Mouse (Mus musculus): Measurements from ENCODE around the gene Ugt1a5. TPM values are rescaled to one million over a fixed set of nuclear protein-coding genes. Genes with fewer than 3 reads are reported as not detected.

Ugt1a5 gene
- total and polyA plus RNA-seq, 2 experiments from 2014 or later = not detected

GRCm38 (mm10) chr1:88253106-88253505 is 87.3 kb downstream of the Ugt1a5 start:
- Histone ChIP-seq H3K9me3 (ENCODE audit: low read length) (peaks cover 95% of the 10 kb centered on the region), H3K27ac (ENCODE audit: low read depth, low read length) (no peak overlapping the region), H3K27me3 (ENCODE audit: insufficient read depth, low read length) (no peaks in the 10 kb centered on the region), H3K4me3 (ENCODE audit: low read depth, low read length) (no peak overlapping the region), H3K36me3 (ENCODE audit: insufficient read depth, low read length) (no peaks in the 10 kb centered on the region), H3K4me2 (ENCODE audit: low read depth, low read length, poor library complexity, severe bottlenecking) (no peak overlapping the region), H3K4me1 (ENCODE audit: insufficient read depth, low read length) (no peaks in the 10 kb centered on the region), H3K9ac (replicated peaks; ENCODE audit: low read length, poor library complexity, severe bottlenecking) (no peak overlapping the region)
- no peak for ATAC-seq (ENCODE audit: low FRiP score)
- 77% methylated on average over 8 of the region's 8 CpGs for WGBS
- no peak for DNase-seq (ENCODE audit: low spot score)
- TF ChIP-seq CTCF (IDR thresholded peaks at IDR 0.05) = no peak

DNA sequence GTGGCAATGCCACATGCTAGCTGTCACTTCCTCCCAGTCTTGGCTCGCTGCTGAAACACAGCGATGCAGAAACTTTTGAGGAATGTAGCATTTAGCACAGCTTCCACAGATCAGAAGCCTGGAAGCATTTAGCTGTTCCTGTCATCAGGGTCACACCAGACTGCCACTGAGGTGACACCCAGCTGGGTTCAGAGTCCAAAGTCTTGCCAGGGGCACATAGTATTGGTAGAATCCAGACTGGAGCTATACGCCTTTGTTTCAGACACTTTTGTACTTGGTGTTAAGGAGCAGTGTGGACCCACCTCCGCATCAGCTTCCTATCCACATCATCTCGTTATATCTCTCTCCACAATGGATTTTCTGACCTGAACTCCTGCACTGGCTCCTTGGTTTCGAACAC is 87.7 kb downstream of the Ugt1a5 start:
- H3K36me3 ChIP-seq (ENCODE audit: insufficient read depth, low read length) = no peaks in the 10 kb centered on the region
- DNase-seq (ENCODE audit: low spot score) (no peak), ATAC-seq (ENCODE audit: low FRiP score) (no peak)
- no peaks in the 10 kb centered on the region for H3K27me3 ChIP-seq (ENCODE audit: insufficient read depth, low read length)
- WGBS = 72% methylated on average over 6 of the region's 6 CpGs
- H3K27ac ChIP-seq (ENCODE audit: low read depth, low read length) = no peak overlapping the region
- H3K4me3 ChIP-seq (ENCODE audit: low read depth, low read length) = no peak overlapping the region
- no peak for TF ChIP-seq CTCF (IDR thresholded peaks at IDR 0.05)
- no peak overlapping the region for H3K9ac ChIP-seq (replicated peaks; ENCODE audit: low read length, poor library complexity, severe bottlenecking)
- no peaks in the 10 kb centered on the region for H3K4me1 ChIP-seq (ENCODE audit: insufficient read depth, low read length)
- no peak overlapping the region for H3K4me2 ChIP-seq (ENCODE audit: low read depth, low read length, poor library complexity, severe bottlenecking)
- H3K9me3 ChIP-seq (ENCODE audit: low read length) = peaks cover 94% of the 10 kb centered on the region

GRCm38 (mm10) chr1:88254793-88255465 is 89.1 kb downstream of the Ugt1a5 start:
- DNase-seq (ENCODE audit: low spot score) (peak; percentile 75), ATAC-seq (ENCODE audit: low FRiP score) (no peak)
- Histone ChIP-seq H3K4me3 (ENCODE audit: low read depth, low read length) (no peak overlapping the region), H3K36me3 (ENCODE audit: insufficient read depth, low read length) (peaks cover 8% of the 10 kb centered on the region), H3K4me2 (ENCODE audit: low read depth, low read length, poor library complexity, severe bottlenecking) (no peak overlapping the region), H3K9ac (replicated peaks; ENCODE audit: low read length, poor library complexity, severe bottlenecking) (no peak overlapping the region), H3K4me1 (ENCODE audit: insufficient read depth, low read length) (no peaks in the 10 kb centered on the region), H3K9me3 (ENCODE audit: low read length) (peaks cover 83% of the 10 kb centered on the region), H3K27me3 (ENCODE audit: insufficient read depth, low read length) (no peaks in the 10 kb centered on the region), H3K27ac (ENCODE audit: low read depth, low read length) (no peak overlapping the region)
- 88% methylated on average over 12 of the region's 12 CpGs for WGBS
- TF ChIP-seq CTCF (IDR thresholded peaks at IDR 0.05) = no peak

- Histone ChIP-seq H3K36me3 (ENCODE audit: insufficient read depth, low read length) (peaks cover 13% of the 10 kb centered on the region), H3K9ac (replicated peaks; ENCODE audit: low read length, poor library complexity, severe bottlenecking) (no peak overlapping the region), H3K27ac (ENCODE audit: low read depth, low read length) (no peak overlapping the region), H3K4me2 (ENCODE audit: low read depth, low read length, poor library complexity, severe bottlenecking) (no peak overlapping the region), H3K9me3 (ENCODE audit: low read length) (peaks cover 82% of the 10 kb centered on the region), H3K4me1 (ENCODE audit: insufficient read depth, low read length) (no peaks in the 10 kb centered on the region), H3K27me3 (ENCODE audit: insufficient read depth, low read length) (no peaks in the 10 kb centered on the region), H3K4me3 (ENCODE audit: low read depth, low read length) (no peak overlapping the region)
- no peak for DNase-seq (ENCODE audit: low spot score)
- no peak for ATAC-seq (ENCODE audit: low FRiP score)
- 60% methylated on average over 2 of the region's 2 CpGs for WGBS
- TF ChIP-seq CTCF (IDR thresholded peaks at IDR 0.05) = no peak
Observed at GRCm38 (mm10) chr1:88255466-88255857, 89.7 kb downstream of the Ugt1a5 start.

GRCm38 (mm10) chr1:88255989-88256754 is 90.4 kb downstream of the Ugt1a5 start:
- DNase-seq (ENCODE audit: low spot score) = no peak
- no peak for TF ChIP-seq CTCF (IDR thresholded peaks at IDR 0.05)

More at GRCm38 (mm10) chr1:88255989-88256754, 90.4 kb downstream of the Ugt1a5 start:
- H3K27ac ChIP-seq (ENCODE audit: low read depth, low read length) = no peak overlapping the region
- H3K4me1 ChIP-seq (ENCODE audit: insufficient read depth, low read length) = no peaks in the 10 kb centered on the region
- H3K36me3 ChIP-seq (ENCODE audit: insufficient read depth, low read length) = peaks cover 20% of the 10 kb centered on the region
- H3K9ac ChIP-seq (replicated peaks; ENCODE audit: low read length, poor library complexity, severe bottlenecking) = no peak overlapping the region
- no peak overlapping the region for H3K4me3 ChIP-seq (ENCODE audit: low read depth, low read length)
- H3K9me3 ChIP-seq (ENCODE audit: low read length) = peaks cover 74% of the 10 kb centered on the region
- no peak for ATAC-seq (ENCODE audit: low FRiP score)
- no peak overlapping the region for H3K4me2 ChIP-seq (ENCODE audit: low read depth, low read length, poor library complexity, severe bottlenecking)
- WGBS = 80% methylated on average over 13 of the region's 13 CpGs
- H3K27me3 ChIP-seq (ENCODE audit: insufficient read depth, low read length) = no peaks in the 10 kb centered on the region

Measured in midbrain, postnatal 0 days (tissue).